Mouse (Mus musculus) forebrain, embryonic 13.5 days (tissue): ENCODE data around the gene Nup210l. TPM values are rescaled to one million over a fixed set of nuclear protein-coding genes. Genes with fewer than 3 reads are reported as not detected.

Source experiments
- ATAC-seq: fragments of 200-750 bp; cut with Nextera tagmentation; 2 replicates; pipeline ENCODE4 v1.8.0; 2017
- H3K27ac ChIP-seq: fragments of 300-500 bp; sonication (generic); 2 replicates; pipeline ENCODE4 v1.5.1; 2015; ENCODE audit warnings: inconsistent platforms, mild to moderate bottlenecking, moderate library complexity
- H3K27me3 ChIP-seq: fragments of 300-500 bp; sonication (generic); 2 replicates; pipeline ENCODE4 v1.6.1; 2015; ENCODE audit warnings: mild to moderate bottlenecking, inconsistent platforms
- H3K36me3 ChIP-seq: fragments of 300-500 bp; sonication (generic); 2 replicates; pipeline ENCODE4 v1.6.1; 2015; ENCODE audit warnings: mild to moderate bottlenecking, inconsistent platforms; ENCODE audit not compliant: poor library complexity, severe bottlenecking
- H3K4me1 ChIP-seq: fragments of 300-500 bp; sonication (generic); 2 replicates; pipeline ENCODE4 v1.6.1; 2015; ENCODE audit warnings: inconsistent platforms
- H3K4me2 ChIP-seq: fragments of 300-500 bp; sonication (generic); 2 replicates; pipeline ENCODE4 v1.6.1; 2015; ENCODE audit warnings: inconsistent platforms, mild to moderate bottlenecking, moderate library complexity
- H3K4me3 ChIP-seq: fragments of 300-500 bp; sonication (generic); 2 replicates; pipeline ENCODE4 v1.5.1; 2015; ENCODE audit warnings: mild to moderate bottlenecking, inconsistent platforms
- H3K9ac ChIP-seq: fragments of 300-500 bp; sonication (generic); 2 replicates; pipeline ENCODE4 v1.6.1; 2015; ENCODE audit warnings: mild to moderate bottlenecking, inconsistent platforms
- H3K9me3 ChIP-seq: fragments of 300-500 bp; sonication (generic); replicated peaks from 2 replicates; pipeline ENCODE4 v1.6.1; 2016; ENCODE audit warnings: inconsistent platforms
- WGBS: fragments of 180-500 bp; shearing (Covaris S2); methylation state at CpG from one replicate; pipeline ENCODE4 v1.1.7; 2015; 5-methylcytosine and 5-hydroxymethylcytosine counted together
- polyA plus RNA-seq: library from polyadenylated mRNA; unstranded; fragments of >200 nt; fragmentation: Nextera tagmentation; extraction: Ambion mirVana; gene quantifications from 2 replicates; pipeline ENCODE4 v1.2.1, GENCODE M21; 2015

Nup210l gene
- polyA plus RNA-seq, 1 experiment from 2014 or later, result 0.34 TPM

GRCm38 (mm10) chr3:90134993-90135392, 31.1 kb downstream of the Nup210l start:
- no peaks in the 10 kb centered on the region for H3K27me3 ChIP-seq
- 87% methylated on average over 5 of the region's 5 CpGs for WGBS
- no peak for ATAC-seq
- no peak overlapping the region for H3K4me3 ChIP-seq
- H3K4me1 ChIP-seq, result no peaks in the 10 kb centered on the region
- H3K36me3 ChIP-seq, result no peaks in the 10 kb centered on the region
- no peak overlapping the region for H3K9ac ChIP-seq
- H3K27ac ChIP-seq, result no peak overlapping the region
- H3K9me3 ChIP-seq, result no peaks in the 10 kb centered on the region
- H3K4me2 ChIP-seq, result no peak overlapping the region

GRCm38 (mm10) chr3:90136660-90137059, 32.7 kb downstream of the Nup210l start:
- H3K4me1 ChIP-seq, result no peaks in the 10 kb centered on the region

GRCm38 (mm10) chr3:90137606-90138005, 33.7 kb downstream of the Nup210l start:
- H3K9me3 ChIP-seq, result no peaks in the 10 kb centered on the region
- 71% methylated on average over 1 of the region's 1 CpGs for WGBS
- no peaks in the 10 kb centered on the region for H3K4me1 ChIP-seq
- no peak overlapping the region for H3K9ac ChIP-seq
- H3K27ac ChIP-seq, result no peak overlapping the region
- H3K4me3 ChIP-seq, result no peak overlapping the region
- no peak for ATAC-seq
- H3K4me2 ChIP-seq, result no peak overlapping the region
- H3K36me3 ChIP-seq, result no peaks in the 10 kb centered on the region
- no peaks in the 10 kb centered on the region for H3K27me3 ChIP-seq

More at GRCm38 (mm10) chr3:90136660-90137059, 32.7 kb downstream of the Nup210l start:
- Histone ChIP-seq H3K9ac (no peak overlapping the region), H3K4me3 (no peak overlapping the region), H3K4me2 (no peak overlapping the region), H3K27ac (no peak overlapping the region), H3K27me3 (no peaks in the 10 kb centered on the region), H3K9me3 (no peaks in the 10 kb centered on the region), H3K36me3 (no peaks in the 10 kb centered on the region)
- WGBS, result 32% methylated on average over 13 of the region's 13 CpGs
- ATAC-seq, result no peak

- ATAC-seq, result no peak
- 88% methylated on average over 3 of the region's 3 CpGs for WGBS
- no peaks in the 10 kb centered on the region for H3K4me1 ChIP-seq
Measured at GRCm38 (mm10) chr3:90139962-90140361, 36.0 kb downstream of the Nup210l start.

GRCm38 (mm10) chr3:90145461-90145860, 41.5 kb downstream of the Nup210l start:
- no peaks in the 10 kb centered on the region for H3K4me1 ChIP-seq
- H3K27ac ChIP-seq, result no peak overlapping the region
- no peak for ATAC-seq
- 76% methylated on average over 3 of the region's 3 CpGs for WGBS
- H3K4me2 ChIP-seq, result no peak overlapping the region
- H3K9me3 ChIP-seq, result no peaks in the 10 kb centered on the region
- no peaks in the 10 kb centered on the region for H3K27me3 ChIP-seq
- no peak overlapping the region for H3K9ac ChIP-seq
- H3K4me3 ChIP-seq, result no peak overlapping the region
- H3K36me3 ChIP-seq, result no peaks in the 10 kb centered on the region

More at GRCm38 (mm10) chr3:90139962-90140361, 36.0 kb downstream of the Nup210l start:
- Histone ChIP-seq H3K27ac (no peak overlapping the region), H3K36me3 (no peaks in the 10 kb centered on the region), H3K27me3 (no peaks in the 10 kb centered on the region), H3K4me3 (no peak overlapping the region), H3K4me2 (no peak overlapping the region), H3K9me3 (no peaks in the 10 kb centered on the region), H3K9ac (no peak overlapping the region)

GRCm38 (mm10) chr3:90146651-90147050, 42.7 kb downstream of the Nup210l start:
- WGBS, result 84% methylated on average over 1 of the region's 1 CpGs
- Histone ChIP-seq H3K9ac (no peak overlapping the region), H3K4me3 (no peak overlapping the region), H3K9me3 (no peaks in the 10 kb centered on the region), H3K27ac (no peak overlapping the region), H3K36me3 (no peaks in the 10 kb centered on the region), H3K27me3 (no peaks in the 10 kb centered on the region), H3K4me1 (no peaks in the 10 kb centered on the region), H3K4me2 (no peak overlapping the region)
- no peak for ATAC-seq

- H3K27me3 ChIP-seq, result no peaks in the 10 kb centered on the region
- H3K9ac ChIP-seq, result no peak overlapping the region
- no peak overlapping the region for H3K4me2 ChIP-seq
- no peaks in the 10 kb centered on the region for H3K9me3 ChIP-seq
- H3K36me3 ChIP-seq, result no peaks in the 10 kb centered on the region
- ATAC-seq, result no peak
- H3K4me3 ChIP-seq, result no peak overlapping the region
- 90% methylated on average over 12 of the region's 12 CpGs for WGBS
- no peak overlapping the region for H3K27ac ChIP-seq
- H3K4me1 ChIP-seq, result no peaks in the 10 kb centered on the region
Measured at GRCm38 (mm10) chr3:90151086-90151740, 47.3 kb downstream of the Nup210l start.

- WGBS, result 72% methylated on average over 5 of the region's 5 CpGs
- no peak overlapping the region for H3K9ac ChIP-seq
- H3K36me3 ChIP-seq, result no peaks in the 10 kb centered on the region
- no peak for ATAC-seq
- H3K27ac ChIP-seq, result no peak overlapping the region
- no peak overlapping the region for H3K4me3 ChIP-seq
- no peak overlapping the region for H3K4me2 ChIP-seq
- no peaks in the 10 kb centered on the region for H3K9me3 ChIP-seq
- H3K4me1 ChIP-seq, result no peaks in the 10 kb centered on the region
- H3K27me3 ChIP-seq, result no peaks in the 10 kb centered on the region
Measured at GRCm38 (mm10) chr3:90155996-90156395, 52.1 kb downstream of the Nup210l start.

- 89% methylated on average over 9 of the region's 9 CpGs for WGBS
- no peak overlapping the region for H3K9ac ChIP-seq
- no peak for ATAC-seq
- no peaks in the 10 kb centered on the region for H3K4me1 ChIP-seq
- H3K27ac ChIP-seq, result no peak overlapping the region
- no peaks in the 10 kb centered on the region for H3K9me3 ChIP-seq
- no peak overlapping the region for H3K4me2 ChIP-seq
- H3K36me3 ChIP-seq, result no peaks in the 10 kb centered on the region
- H3K27me3 ChIP-seq, result no peaks in the 10 kb centered on the region
- no peak overlapping the region for H3K4me3 ChIP-seq
Measured at GRCm38 (mm10) chr3:90159757-90160156, 55.8 kb downstream of the Nup210l start.

- WGBS, result 83% methylated on average over 3 of the region's 3 CpGs
- H3K9ac ChIP-seq, result no peak overlapping the region
Measured at GRCm38 (mm10) chr3:90161541-90161940, 57.6 kb downstream of the Nup210l start.

GRCm38 (mm10) chr3:90179566-90179965, 75.6 kb downstream of the Nup210l start:
- no peak overlapping the region for H3K9ac ChIP-seq
- H3K27ac ChIP-seq, result no peak overlapping the region
- 79% methylated on average over 3 of the region's 3 CpGs for WGBS
- H3K27me3 ChIP-seq, result no peaks in the 10 kb centered on the region
- no peaks in the 10 kb centered on the region for H3K4me1 ChIP-seq
- H3K9me3 ChIP-seq, result no peaks in the 10 kb centered on the region
- ATAC-seq, result no peak
- no peaks in the 10 kb centered on the region for H3K36me3 ChIP-seq
- H3K4me3 ChIP-seq, result no peak overlapping the region
- H3K4me2 ChIP-seq, result no peak overlapping the region

More at GRCm38 (mm10) chr3:90161541-90161940, 57.6 kb downstream of the Nup210l start:
- no peaks in the 10 kb centered on the region for H3K9me3 ChIP-seq
- no peak for ATAC-seq
- no peak overlapping the region for H3K27ac ChIP-seq
- H3K4me3 ChIP-seq, result no peak overlapping the region
- H3K27me3 ChIP-seq, result no peaks in the 10 kb centered on the region
- H3K4me2 ChIP-seq, result no peak overlapping the region
- no peaks in the 10 kb centered on the region for H3K36me3 ChIP-seq
- H3K4me1 ChIP-seq, result no peaks in the 10 kb centered on the region

- no peak for ATAC-seq
- H3K9me3 ChIP-seq, result no peaks in the 10 kb centered on the region
Measured at GRCm38 (mm10) chr3:90183581-90183980, 79.6 kb downstream of the Nup210l start.

More at GRCm38 (mm10) chr3:90183581-90183980, 79.6 kb downstream of the Nup210l start:
- Histone ChIP-seq H3K36me3 (no peaks in the 10 kb centered on the region), H3K4me3 (no peak overlapping the region), H3K27me3 (no peaks in the 10 kb centered on the region), H3K27ac (no peak overlapping the region), H3K4me2 (no peak overlapping the region), H3K9ac (no peak overlapping the region), H3K4me1 (no peaks in the 10 kb centered on the region)
- 71% methylated on average over 3 of the region's 3 CpGs for WGBS
